Mouse (Mus musculus): ENCODE results near the gene Bbip1. TPM values are rescaled to one million over a fixed set of nuclear protein-coding genes. Genes with fewer than 3 reads are reported as not detected.
"Not testable (repeated sequence)": the region's sequence is repeated elsewhere in the genome, so short reads cannot be mapped to it uniquely, and the experiment has no call there.

Bbip1 gene
- polyA plus RNA-seq, 1 experiment from 2014 or later: 103 TPM

GRCm38 (mm10) chr19:53914950-53915349 is 29.5 kb downstream of the Bbip1 start:
- no peak overlapping the region for H3K4me2 ChIP-seq
- H3K36me3 ChIP-seq (ENCODE audit: control insufficient read depth, insufficient read depth, low read length): peaks cover 8% of the 10 kb centered on the region; the same call in 1 of the 2 replicates
- WGBS: 89% methylated on average over 4 of the region's 4 CpGs
- H3K27ac ChIP-seq (ENCODE audit: low read depth, low read length): no peak overlapping the region
- DNase-seq (ENCODE audit: low spot score) (no peak), ATAC-seq (replicated peaks; ENCODE audit: low FRiP score) (no peak)
- H3K9ac ChIP-seq (ENCODE audit: low read depth, low read length): no peak overlapping the region
- no peaks in the 10 kb centered on the region for H3K27me3 ChIP-seq (replicated peaks; ENCODE audit: control insufficient read depth, insufficient read depth, low read length)
- no peaks in the 10 kb centered on the region for H3K9me3 ChIP-seq (ENCODE audit: control insufficient read depth, low read length)
- no peaks in the 10 kb centered on the region for H3K4me1 ChIP-seq (replicated peaks; ENCODE audit: control insufficient read depth, insufficient read depth, low read length)
- H3K4me3 ChIP-seq (ENCODE audit: low read depth, low read length): no peak overlapping the region

- H3K4me3 ChIP-seq (ENCODE audit: low read depth, low read length); ATAC-seq (replicated peaks; ENCODE audit: low FRiP score); H3K9me3 ChIP-seq (ENCODE audit: control insufficient read depth, low read length); H3K27me3 ChIP-seq (replicated peaks; ENCODE audit: control insufficient read depth, insufficient read depth, low read length); H3K27ac ChIP-seq (ENCODE audit: low read depth, low read length); DNase-seq (ENCODE audit: low spot score); H3K36me3 ChIP-seq (ENCODE audit: control insufficient read depth, insufficient read depth, low read length); H3K9ac ChIP-seq (ENCODE audit: low read depth, low read length); H3K4me2 ChIP-seq: not testable (repeated sequence)
- peaks cover 14% of the 10 kb centered on the region for H3K4me1 ChIP-seq (replicated peaks; ENCODE audit: control insufficient read depth, insufficient read depth, low read length)
Observed at GRCm38 (mm10) chr19:53906703-53907070, 37.7 kb downstream of the Bbip1 start.

GRCm38 (mm10) chr19:53906033-53906702 is 38.3 kb downstream of the Bbip1 start:
- H3K9me3 ChIP-seq (ENCODE audit: control insufficient read depth, low read length): no peaks in the 10 kb centered on the region
- peaks cover 7% of the 10 kb centered on the region for H3K36me3 ChIP-seq (ENCODE audit: control insufficient read depth, insufficient read depth, low read length)
- H3K4me2 ChIP-seq: peak overlapping the region; percentile 78
- DNase-seq (ENCODE audit: low spot score) (no peak), ATAC-seq (replicated peaks; ENCODE audit: low FRiP score) (no peak)
- H3K27me3 ChIP-seq (replicated peaks; ENCODE audit: control insufficient read depth, insufficient read depth, low read length): no peaks in the 10 kb centered on the region
- no peak overlapping the region for H3K9ac ChIP-seq (ENCODE audit: low read depth, low read length)
- 56% methylated on average over 6 of the region's 6 CpGs for WGBS
- H3K27ac ChIP-seq (ENCODE audit: low read depth, low read length): no peak overlapping the region
- H3K4me1 ChIP-seq (replicated peaks; ENCODE audit: control insufficient read depth, insufficient read depth, low read length): peaks cover 16% of the 10 kb centered on the region
- H3K4me3 ChIP-seq (ENCODE audit: low read depth, low read length): no peak overlapping the region

- no peak for ATAC-seq (replicated peaks; ENCODE audit: low FRiP score)
- H3K27ac ChIP-seq (ENCODE audit: low read depth, low read length): no peak overlapping the region
Observed at GRCm38 (mm10) chr19:53904833-53905480, 39.5 kb downstream of the Bbip1 start.

GRCm38 (mm10) chr19:53903507-53904321 is 40.7 kb downstream of the Bbip1 start:
- peak; percentile 75 for DNase-seq (ENCODE audit: low spot score)
- peaks cover 16% of the 10 kb centered on the region for H3K4me1 ChIP-seq (replicated peaks; ENCODE audit: control insufficient read depth, insufficient read depth, low read length)

More at GRCm38 (mm10) chr19:53904833-53905480, 39.5 kb downstream of the Bbip1 start:
- H3K27me3 ChIP-seq (replicated peaks; ENCODE audit: control insufficient read depth, insufficient read depth, low read length): no peaks in the 10 kb centered on the region
- H3K4me2 ChIP-seq: peak overlapping the region; percentile 78
- H3K9me3 ChIP-seq (ENCODE audit: control insufficient read depth, low read length): no peaks in the 10 kb centered on the region
- 68% methylated on average over 7 of the region's 7 CpGs for WGBS
- no peak overlapping the region for H3K9ac ChIP-seq (ENCODE audit: low read depth, low read length)
- no peak for DNase-seq (ENCODE audit: low spot score)
- no peak overlapping the region; the same call in 1 of the 2 replicates for H3K4me3 ChIP-seq (ENCODE audit: low read depth, low read length)
- H3K36me3 ChIP-seq (ENCODE audit: control insufficient read depth, insufficient read depth, low read length): peaks cover 5% of the 10 kb centered on the region; the same call in 1 of the 2 replicates
- peaks cover 16% of the 10 kb centered on the region for H3K4me1 ChIP-seq (replicated peaks; ENCODE audit: control insufficient read depth, insufficient read depth, low read length)

GRCm38 (mm10) chr19:53902739-53903487 is 41.5 kb downstream of the Bbip1 start:
- Histone ChIP-seq H3K9ac (ENCODE audit: low read depth, low read length) (peak overlapping the region; percentile 88), H3K27me3 (replicated peaks; ENCODE audit: control insufficient read depth, insufficient read depth, low read length) (no peaks in the 10 kb centered on the region), H3K4me1 (replicated peaks; ENCODE audit: control insufficient read depth, insufficient read depth, low read length) (peaks cover 16% of the 10 kb centered on the region), H3K27ac (ENCODE audit: low read depth, low read length) (peak overlapping the region; percentile 89), H3K4me2 (peak overlapping the region; percentile 95), H3K9me3 (ENCODE audit: control insufficient read depth, low read length) (no peaks in the 10 kb centered on the region), H3K4me3 (ENCODE audit: low read depth, low read length) (peak overlapping the region; percentile 98), H3K36me3 (ENCODE audit: control insufficient read depth, insufficient read depth, low read length) (no peaks in the 10 kb centered on the region)
- DNase-seq (ENCODE audit: low spot score) (peak; percentile 100), ATAC-seq (replicated peaks; ENCODE audit: low FRiP score) (peak; percentile 95)
- WGBS: under 1% methylated on average over 61 of the region's 61 CpGs

More at GRCm38 (mm10) chr19:53903507-53904321, 40.7 kb downstream of the Bbip1 start:
- Histone ChIP-seq H3K9ac (ENCODE audit: low read depth, low read length) (peak overlapping the region; percentile 88), H3K36me3 (ENCODE audit: control insufficient read depth, insufficient read depth, low read length) (no peaks in the 10 kb centered on the region), H3K27me3 (replicated peaks; ENCODE audit: control insufficient read depth, insufficient read depth, low read length) (no peaks in the 10 kb centered on the region), H3K4me3 (ENCODE audit: low read depth, low read length) (peak overlapping the region; percentile 98), H3K4me2 (peak overlapping the region; percentile 78), H3K9me3 (ENCODE audit: control insufficient read depth, low read length) (no peaks in the 10 kb centered on the region), H3K27ac (ENCODE audit: low read depth, low read length) (peak overlapping the region; percentile 69)
- under 1% methylated on average over 74 of the region's 83 CpGs for WGBS
- peak; percentile 55 for ATAC-seq (replicated peaks; ENCODE audit: low FRiP score)

- H3K4me2 ChIP-seq: peak overlapping the region; percentile 95
- H3K4me3 ChIP-seq (ENCODE audit: low read depth, low read length): peak overlapping the region; percentile 98
- peaks cover 16% of the 10 kb centered on the region for H3K4me1 ChIP-seq (replicated peaks; ENCODE audit: control insufficient read depth, insufficient read depth, low read length)
- peak overlapping the region; percentile 83 for H3K9ac ChIP-seq (ENCODE audit: low read depth, low read length)
- H3K9me3 ChIP-seq (ENCODE audit: control insufficient read depth, low read length): no peaks in the 10 kb centered on the region
- DNase-seq (ENCODE audit: low spot score): peak; percentile 41
- H3K27ac ChIP-seq (ENCODE audit: low read depth, low read length): peak overlapping the region; percentile 89
- no peaks in the 10 kb centered on the region for H3K36me3 ChIP-seq (ENCODE audit: control insufficient read depth, insufficient read depth, low read length)
- no peaks in the 10 kb centered on the region for H3K27me3 ChIP-seq (replicated peaks; ENCODE audit: control insufficient read depth, insufficient read depth, low read length)
- peak; percentile 40 for ATAC-seq (replicated peaks; ENCODE audit: low FRiP score)
- 33% methylated on average over 15 of the region's 15 CpGs for WGBS
Observed at GRCm38 (mm10) chr19:53901931-53902738, 42.3 kb downstream of the Bbip1 start.
